Mouse (Mus musculus): Measurements from ENCODE around the gene Skil. TPM values are rescaled to one million over a fixed set of nuclear protein-coding genes. Genes with fewer than 3 reads are reported as not detected.

The Skil gene
- total RNA-seq, 2 experiments from 2014 or later = 13.6 to 14.0 TPM

Other genes starting within 250 kb of the Skil start
- gene Gpr160, start 239.1 kb upstream of the Skil start, total RNA-seq (2021) = 1 to 10 TPM; 1.5 to 2.6 TPM
- gene Phc3, start 125.6 kb upstream of the Skil start, total RNA-seq (2021) = 10 to 100 TPM; 14.2 to 16.8 TPM
- 10 to 100 TPM; 12.6 to 13.0 TPM for gene Prkci, start 99.3 kb upstream of the Skil start, total RNA-seq (2021)
- 1 to 10 TPM in 1 of 2 experiments, under 1 TPM in 1; 0.32 to 1.3 TPM for gene Cldn11, start 54.9 kb downstream of the Skil start, total RNA-seq (2021)
- gene Slc7a14, start 215.3 kb downstream of the Skil start, total RNA-seq (2021) = not detected